Mouse (Mus musculus): Measurements from ENCODE around the gene Atf2. TPM values are rescaled to one million over a fixed set of nuclear protein-coding genes. Genes with fewer than 3 reads are reported as not detected.

Atf2 gene
- polyA plus RNA-seq (2021), result 55.1 TPM

- TF ChIP-seq CTCF (IDR thresholded peaks at IDR 0.05), result no peak
- no peaks in the 10 kb centered on the region for H3K27me3 ChIP-seq
- in situ Hi-C loops (cut with MboI; ENCODE audit: low pct_unique_long_range_greater_than_20kb), result no loop called here
- peak; percentile 85 for DNase-seq (ENCODE audit: low read depth, low spot score)
- ChIA-PET POLR2A (no interaction called here), CTCF (no interaction called here)
- peak; percentile 97 for ATAC-seq
Measured at GRCm38 (mm10) chr2:73892464-73893296, at the start of gene Atf2. TSS of gene Atf2 (minus strand) at chr2:73892639.

- no peak for DNase-seq (ENCODE audit: low read depth, low spot score)
- H3K27me3 ChIP-seq, result peaks cover 27% of the 10 kb centered on the region
- POLR2A ChIA-PET, result no interaction called here
- in situ Hi-C loops (cut with MboI; ENCODE audit: low pct_unique_long_range_greater_than_20kb), result no loop called here
- CTCF ChIA-PET, result interaction anchor here (1.1 to 1.4 kb wide), 2 partner anchors 16 to 24 kb away, joined by 3 to 4 read pairs; no protein-coding TSS in a partner anchor
- ATAC-seq, result no peak
- TF ChIP-seq CTCF (IDR thresholded peaks at IDR 0.05), result no peak
Measured at GRCm38 (mm10) chr2:73941281-73941680, 48.8 kb upstream of the Atf2 start.

- no peak for DNase-seq (ENCODE audit: low read depth, low spot score)
- ChIA-PET POLR2A (no interaction called here), CTCF (no interaction called here)
- peaks cover 29% of the 10 kb centered on the region for H3K27me3 ChIP-seq
- in situ Hi-C loops (cut with MboI; ENCODE audit: low pct_unique_long_range_greater_than_20kb), result no loop called here
- ATAC-seq, result no peak
- no peak for TF ChIP-seq CTCF (IDR thresholded peaks at IDR 0.05)
Measured at GRCm38 (mm10) chr2:73940471-73940870, 48.0 kb upstream of the Atf2 start.

GRCm38 (mm10) chr2:73938896-73939295, 46.5 kb upstream of the Atf2 start:
- CTCF ChIA-PET, result no interaction called here
- H3K27me3 ChIP-seq, result peaks cover 44% of the 10 kb centered on the region
- TF ChIP-seq CTCF (IDR thresholded peaks at IDR 0.05), result no peak
- ATAC-seq (no peak), DNase-seq (ENCODE audit: low read depth, low spot score) (no peak)
- in situ Hi-C loops (cut with MboI; ENCODE audit: low pct_unique_long_range_greater_than_20kb), result no loop called here
- POLR2A ChIA-PET, result no interaction called here

GRCm38 (mm10) chr2:73932676-73933313, 40.4 kb upstream of the Atf2 start:
- TF ChIP-seq CTCF (IDR thresholded peaks at IDR 0.05), result no peak
- in situ Hi-C loops (cut with MboI; ENCODE audit: low pct_unique_long_range_greater_than_20kb), result no loop called here
- ChIA-PET CTCF (no interaction called here), POLR2A (interaction anchor here (1.0 kb wide), 1 partner anchor 11 kb away, joined by 3 read pairs; no protein-coding TSS in a partner anchor)
- ATAC-seq (no peak), DNase-seq (ENCODE audit: low read depth, low spot score) (no peak)
- peaks cover 45% of the 10 kb centered on the region for H3K27me3 ChIP-seq

GRCm38 (mm10) chr2:73927711-73928110, 35.3 kb upstream of the Atf2 start:
- in situ Hi-C loops (cut with MboI; ENCODE audit: low pct_unique_long_range_greater_than_20kb), result no loop called here
- TF ChIP-seq CTCF (IDR thresholded peaks at IDR 0.05), result no peak
- H3K27me3 ChIP-seq, result peaks cover 40% of the 10 kb centered on the region
- ATAC-seq (no peak), DNase-seq (ENCODE audit: low read depth, low spot score) (no peak)
- CTCF ChIA-PET, result no interaction called here
- POLR2A ChIA-PET, result no interaction called here

- in situ Hi-C loops (cut with MboI; ENCODE audit: low pct_unique_long_range_greater_than_20kb), result no loop called here
- ATAC-seq, result no peak
Measured at GRCm38 (mm10) chr2:73925539-73925938, 33.1 kb upstream of the Atf2 start.

GRCm38 (mm10) chr2:73925089-73925488, 32.6 kb upstream of the Atf2 start:
- peaks cover 45% of the 10 kb centered on the region for H3K27me3 ChIP-seq
- DNase-seq (ENCODE audit: low read depth, low spot score), result peak; percentile 15
- in situ Hi-C loops (cut with MboI; ENCODE audit: low pct_unique_long_range_greater_than_20kb), result no loop called here
- peak; percentile 68 for TF ChIP-seq CTCF (IDR thresholded peaks at IDR 0.05)
- ChIA-PET POLR2A (no interaction called here), CTCF (interaction anchor here (0.5 to 1.7 kb wide), 6 partner anchors 8 to 79 kb away, joined by 3 to 4 read pairs (median 3); no protein-coding TSS in a partner anchor)
- ATAC-seq, result no peak

More at GRCm38 (mm10) chr2:73925539-73925938, 33.1 kb upstream of the Atf2 start:
- H3K27me3 ChIP-seq, result peaks cover 46% of the 10 kb centered on the region
- TF ChIP-seq CTCF (IDR thresholded peaks at IDR 0.05), result no peak
- CTCF ChIA-PET, result interaction anchor here (0.6 to 1.7 kb wide), 5 partner anchors 9 to 54 kb away, joined by 3 to 4 read pairs (median 3); no protein-coding TSS in a partner anchor
- POLR2A ChIA-PET, result no interaction called here
- no peak for DNase-seq (ENCODE audit: low read depth, low spot score)

GRCm38 (mm10) chr2:73919642-73920041, 27.2 kb upstream of the Atf2 start:
- H3K27me3 ChIP-seq, result peaks cover 51% of the 10 kb centered on the region
- ChIA-PET POLR2A (no interaction called here), CTCF (no interaction called here)
- no peak for TF ChIP-seq CTCF (IDR thresholded peaks at IDR 0.05)
- no peak for ATAC-seq
- in situ Hi-C loops (cut with MboI; ENCODE audit: low pct_unique_long_range_greater_than_20kb), result no loop called here
- DNase-seq (ENCODE audit: low read depth, low spot score), result no peak

- ChIA-PET CTCF (no interaction called here), POLR2A (no interaction called here)
- DNase-seq (ENCODE audit: low read depth, low spot score), result no peak
- no peak for ATAC-seq
- TF ChIP-seq CTCF (IDR thresholded peaks at IDR 0.05), result no peak
- H3K27me3 ChIP-seq, result peaks cover 2% of the 10 kb centered on the region
- in situ Hi-C loops (cut with MboI; ENCODE audit: low pct_unique_long_range_greater_than_20kb), result no loop called here
Measured at GRCm38 (mm10) chr2:73912264-73912663, 19.8 kb upstream of the Atf2 start.

- peak; percentile 58 for DNase-seq (ENCODE audit: low read depth, low spot score)
Measured at GRCm38 (mm10) chr2:73911175-73911700, 18.8 kb upstream of the Atf2 start, which contains the start of gene Atp5g3. TSS of gene Atp5g3 (minus strand) at chr2:73911326.

More at GRCm38 (mm10) chr2:73911175-73911700, 18.8 kb upstream of the Atf2 start, which contains the start of gene Atp5g3:
- ChIA-PET POLR2A (no interaction called here), CTCF (no interaction called here)
- H3K27me3 ChIP-seq, result no peaks in the 10 kb centered on the region
- in situ Hi-C loops (cut with MboI; ENCODE audit: low pct_unique_long_range_greater_than_20kb), result no loop called here
- ATAC-seq, result peak; percentile 76
- no peak for TF ChIP-seq CTCF (IDR thresholded peaks at IDR 0.05)

All from Patski (cell line).